Mouse (Mus musculus) forebrain, embryonic 16.5 days (tissue): ENCODE data around the gene Sdccag8. TPM values are rescaled to one million over a fixed set of nuclear protein-coding genes. Genes with fewer than 3 reads are reported as not detected.

Source experiments
- ATAC-seq: fragments of 200-750 bp; cut with Nextera tagmentation; 2 replicates; pipeline ENCODE4 v1.8.0; 2017; ENCODE audit warnings: mild to moderate bottlenecking, moderate library complexity
- H3K27ac ChIP-seq: fragments of 300-500 bp; sonication (generic); 2 replicates; pipeline ENCODE4 v1.5.1; 2014; ENCODE audit warnings: low read length, control low read depth
- H3K27me3 ChIP-seq: fragments of 300-500 bp; sonication (generic); replicated peaks from 2 replicates; pipeline ENCODE4 v1.6.1; 2014; ENCODE audit warnings: low read length; ENCODE audit not compliant: control insufficient read depth, insufficient read depth
- H3K36me3 ChIP-seq: fragments of 300-500 bp; sonication (generic); 2 replicates; pipeline ENCODE4 v1.6.1; 2014; ENCODE audit not compliant: control insufficient read depth, insufficient read depth
- H3K4me1 ChIP-seq: fragments of 300-500 bp; sonication (generic); replicated peaks from 2 replicates; pipeline ENCODE4 v1.6.1; 2014; ENCODE audit warnings: low read length; ENCODE audit not compliant: control insufficient read depth, insufficient read depth
- H3K4me2 ChIP-seq: fragments of 300-500 bp; sonication (generic); 2 replicates; pipeline ENCODE4 v1.6.1; 2014; ENCODE audit warnings: mild to moderate bottlenecking, low read length, control low read depth
- H3K4me3 ChIP-seq: fragments of 300-500 bp; sonication (generic); replicated peaks from 2 replicates; pipeline ENCODE4 v1.5.1; 2014; ENCODE audit warnings: mild to moderate bottlenecking, low read length, control low read depth
- H3K9ac ChIP-seq: fragments of 300-500 bp; sonication (generic); replicated peaks from 2 replicates; pipeline ENCODE4 v1.6.1; 2014; ENCODE audit warnings: low read depth, low read length, control low read depth
- H3K9me3 ChIP-seq: fragments of 300-500 bp; sonication (generic); 2 replicates; pipeline ENCODE4 v1.6.1; 2016; ENCODE audit warnings: low read length; ENCODE audit not compliant: control insufficient read depth
- WGBS: fragments of 180-500 bp; shearing (Covaris S2); extraction: QIAGEN DNeasy Blood & Tissue Kit; methylation state at CpG from one replicate; pipeline ENCODE4 v1.1.7; 2014; 5-methylcytosine and 5-hydroxymethylcytosine counted together
- polyA plus RNA-seq: library from polyadenylated mRNA; unstranded; fragments of >200 nt; fragmentation: Nextera tagmentation; extraction: Ambion mirVana; gene quantifications from 2 replicates; pipeline ENCODE4 v1.2.1, GENCODE M21; 2015

Gene Sdccag8
- polyA plus RNA-seq, result 33.9 and 34.0 TPM in 2 replicates

DNA sequence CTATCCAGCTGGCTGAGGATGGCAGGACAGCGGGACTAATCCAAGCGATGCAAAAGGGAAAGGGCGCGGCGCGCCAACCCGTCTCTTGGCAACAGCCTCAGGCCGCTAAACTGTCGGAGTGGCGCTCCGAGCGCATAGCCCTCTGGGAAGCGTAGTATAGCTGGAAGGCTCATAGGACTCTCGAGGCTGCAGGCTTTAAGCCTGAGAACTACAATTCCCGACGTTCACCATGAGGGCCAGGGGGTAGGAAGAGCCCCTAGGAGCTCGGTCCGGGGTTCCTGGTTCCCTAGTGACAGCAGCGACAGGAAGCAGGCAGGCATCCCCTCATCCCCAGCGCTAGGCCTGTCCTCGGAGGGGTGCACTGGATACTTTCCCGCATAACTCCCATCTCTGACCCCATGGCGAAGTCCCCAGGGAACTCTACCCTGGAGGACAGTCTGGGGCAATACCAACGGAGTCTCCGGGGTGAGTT, at the start of gene Sdccag8:
Gene Sdccag8 (plus strand): TSS at position 70 of the 472 bp plus-strand sequence.
- no peaks in the 10 kb centered on the region for H3K9me3 ChIP-seq
- peak within 1 kb of the TSS; percentile 100 for H3K27ac ChIP-seq
- H3K9ac ChIP-seq, result peak within 1 kb of the TSS; percentile 100
- no peaks in the 10 kb centered on the region for H3K36me3 ChIP-seq
- H3K4me1 ChIP-seq, result peaks cover 19% of the 10 kb centered on the region
- H3K4me3 ChIP-seq, result peak within 1 kb of the TSS; percentile 73
- 0% methylated on average over 25 of the region's 25 CpGs for WGBS
- H3K4me2 ChIP-seq, result peak within 1 kb of the TSS; percentile 68
- peak; percentile 97 for ATAC-seq
- no peaks in the 10 kb centered on the region for H3K27me3 ChIP-seq

DNA sequence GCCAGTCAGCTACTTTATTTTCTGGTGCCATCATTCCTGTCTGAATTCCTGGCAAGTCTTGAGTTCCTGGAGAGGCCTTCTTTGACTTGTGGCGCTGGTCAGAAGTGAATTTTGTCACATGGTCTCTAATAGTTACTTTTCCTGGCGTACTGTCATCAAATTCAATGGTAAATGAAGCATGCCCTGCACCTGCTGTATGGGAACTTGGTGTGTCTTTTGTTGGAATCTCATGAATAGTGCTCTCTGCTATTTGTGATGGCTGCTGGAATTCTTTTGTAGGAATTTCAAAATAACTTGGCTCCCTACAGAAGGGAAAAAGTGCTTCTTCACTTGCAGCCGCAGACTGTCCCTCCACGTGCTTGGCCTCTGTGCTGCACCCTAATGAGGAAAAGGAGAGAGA, 39.9 kb upstream of the Sdccag8 start:
- no peaks in the 10 kb centered on the region for H3K27me3 ChIP-seq
- no peak overlapping the region for H3K9ac ChIP-seq
- H3K9me3 ChIP-seq, result no peaks in the 10 kb centered on the region
- no peak overlapping the region for H3K4me2 ChIP-seq
- no peak overlapping the region for H3K4me3 ChIP-seq
- peaks cover 23% of the 10 kb centered on the region for H3K36me3 ChIP-seq
- WGBS, result 36% methylated on average over 4 of the region's 4 CpGs
- no peak overlapping the region for H3K27ac ChIP-seq
- H3K4me1 ChIP-seq, result no peaks in the 10 kb centered on the region
- ATAC-seq, result no peak

DNA sequence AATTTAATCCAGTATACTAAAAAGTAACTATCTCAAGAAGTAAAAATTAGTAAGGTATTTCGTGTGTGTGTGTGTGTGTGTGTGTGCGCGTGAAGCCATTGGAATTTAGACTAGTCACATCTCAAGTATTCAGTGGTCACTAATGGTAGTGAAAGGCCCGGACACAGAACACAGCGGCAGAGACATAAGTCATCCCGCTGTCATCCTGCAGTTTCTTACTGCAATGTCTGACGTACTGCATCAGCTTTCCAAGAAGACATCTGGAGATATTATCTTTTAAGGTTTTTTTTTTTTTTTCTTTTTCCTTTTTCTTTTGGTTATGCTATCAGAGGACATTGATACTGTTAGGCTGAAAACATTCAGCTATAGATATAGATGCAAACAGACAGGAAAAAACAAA, 25.1 kb upstream of the Sdccag8 start:
- Histone ChIP-seq H3K9ac (no peak overlapping the region), H3K36me3 (peaks cover 10% of the 10 kb centered on the region; the same call in 1 of the 2 replicates), H3K9me3 (no peaks in the 10 kb centered on the region), H3K4me1 (peaks cover 6% of the 10 kb centered on the region), H3K4me2 (no peak overlapping the region), H3K27ac (no peak overlapping the region), H3K4me3 (no peak overlapping the region), H3K27me3 (no peaks in the 10 kb centered on the region)
- no peak for ATAC-seq
- 92% methylated on average over 7 of the region's 7 CpGs for WGBS

DNA sequence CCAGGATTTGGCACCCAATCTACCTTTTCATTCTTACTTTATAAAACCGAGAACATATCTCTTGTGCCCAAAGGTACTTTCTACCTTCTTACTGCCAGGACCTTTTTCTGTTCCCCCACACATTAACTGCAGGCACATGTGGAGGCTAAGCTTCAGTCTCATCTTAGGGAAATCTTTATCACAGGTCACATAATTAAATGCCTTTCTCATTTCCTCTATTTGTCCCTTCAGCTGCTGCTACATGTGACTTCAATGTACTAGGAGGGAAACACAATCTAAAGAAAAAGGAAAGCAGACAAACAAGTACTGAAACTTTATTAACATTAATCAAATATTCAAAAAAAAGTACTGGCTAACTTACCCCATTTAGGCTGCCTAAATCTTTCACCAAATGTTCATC, 22.3 kb upstream of the Sdccag8 start:
- Histone ChIP-seq H3K36me3 (peaks cover 10% of the 10 kb centered on the region; the same call in 1 of the 2 replicates), H3K4me2 (no peak overlapping the region), H3K4me1 (peaks cover 9% of the 10 kb centered on the region), H3K9ac (no peak overlapping the region), H3K27me3 (no peaks in the 10 kb centered on the region), H3K9me3 (no peaks in the 10 kb centered on the region), H3K4me3 (no peak overlapping the region), H3K27ac (no peak overlapping the region)
- no peak for ATAC-seq
- WGBS, result 96% methylated on average over 1 of the region's 1 CpGs

DNA sequence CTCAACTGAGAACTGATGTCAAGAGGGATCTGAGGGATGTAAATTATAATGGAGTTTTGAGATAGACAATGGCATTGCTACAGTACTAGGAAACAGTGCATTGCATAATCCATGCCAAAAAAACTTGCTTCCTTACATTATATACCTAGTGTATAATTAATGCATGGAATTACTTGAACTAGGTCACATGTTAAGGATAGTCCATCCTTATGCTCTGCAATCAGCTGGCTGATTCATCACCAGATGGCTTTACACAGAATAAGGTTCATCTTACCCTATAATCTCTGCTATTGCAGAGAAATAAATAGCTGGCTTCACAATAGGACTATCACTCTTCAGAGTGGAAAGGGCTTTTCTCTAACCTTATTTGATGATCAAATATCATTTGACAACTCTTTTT, 15.8 kb upstream of the Sdccag8 start:
- Histone ChIP-seq H3K27ac (no peak overlapping the region), H3K9me3 (no peaks in the 10 kb centered on the region), H3K9ac (no peak overlapping the region), H3K36me3 (no peaks in the 10 kb centered on the region), H3K4me3 (no peak overlapping the region), H3K4me2 (no peak overlapping the region), H3K27me3 (no peaks in the 10 kb centered on the region), H3K4me1 (peaks cover 19% of the 10 kb centered on the region)
- ATAC-seq, result no peak

DNA sequence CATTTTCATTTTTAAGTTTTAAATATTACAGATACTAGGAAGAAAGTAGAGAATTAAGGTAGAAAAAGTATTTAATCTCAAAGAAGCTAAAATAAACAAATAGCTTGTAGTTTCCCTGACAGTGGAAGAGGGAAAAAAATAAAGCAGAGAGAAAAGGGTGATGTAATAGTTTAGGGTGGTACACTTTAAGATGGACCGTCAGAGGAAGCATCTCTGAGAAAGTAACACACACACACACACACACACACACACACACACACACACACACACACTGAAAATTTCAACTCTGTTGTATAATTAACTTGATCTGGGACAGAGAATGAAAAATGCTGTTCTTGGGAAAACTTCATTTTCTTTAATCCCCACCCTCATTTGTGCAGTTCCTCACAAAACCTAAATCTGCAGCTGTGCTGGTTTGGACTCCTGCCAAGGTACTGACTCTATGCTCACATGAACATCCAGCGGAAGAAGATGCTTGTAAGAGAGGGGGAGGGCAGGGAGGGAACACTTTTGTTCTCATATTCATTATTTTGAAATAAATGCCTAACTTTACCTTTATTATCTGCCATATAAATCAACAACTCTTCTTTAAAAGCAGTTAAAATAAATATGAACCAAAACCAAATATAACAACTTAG, 13.6 kb upstream of the Sdccag8 start:
- H3K4me1 ChIP-seq, result peaks cover 10% of the 10 kb centered on the region
- 0% methylated on average over 2 of the region's 2 CpGs for WGBS

DNA sequence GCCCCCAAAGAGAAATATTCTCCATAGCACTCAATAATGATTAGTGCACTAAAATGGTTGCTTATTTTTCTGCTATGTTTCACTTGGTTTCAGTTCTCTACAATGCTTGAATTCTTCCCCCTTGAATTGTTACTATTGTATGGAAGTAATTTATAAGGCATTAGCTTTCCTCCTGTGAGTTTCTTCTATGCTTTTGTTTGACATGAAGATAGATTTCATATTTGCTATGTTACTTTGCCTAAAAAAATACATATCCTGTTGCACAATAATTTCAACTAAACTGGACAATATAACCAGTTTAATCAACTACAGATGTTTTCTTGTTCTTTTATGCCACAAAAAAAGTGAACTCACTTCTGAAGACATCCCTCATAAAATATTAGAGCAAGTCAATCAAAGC, 4.3 kb upstream of the Sdccag8 start:
- no peaks in the 10 kb centered on the region for H3K27me3 ChIP-seq
- H3K9me3 ChIP-seq, result no peaks in the 10 kb centered on the region
- no peak overlapping the region for H3K9ac ChIP-seq
- no peaks in the 10 kb centered on the region for H3K36me3 ChIP-seq
- no peak overlapping the region for H3K4me3 ChIP-seq
- no peak overlapping the region for H3K4me2 ChIP-seq
- H3K4me1 ChIP-seq, result peaks cover 25% of the 10 kb centered on the region
- ATAC-seq, result no peak
- no peak overlapping the region for H3K27ac ChIP-seq

More for the DNA sequence above, 13.6 kb upstream of the Sdccag8 start:
- Histone ChIP-seq H3K27me3 (no peaks in the 10 kb centered on the region), H3K4me2 (no peak overlapping the region), H3K9me3 (no peaks in the 10 kb centered on the region), H3K9ac (no peak overlapping the region), H3K36me3 (no peaks in the 10 kb centered on the region), H3K27ac (no peak overlapping the region), H3K4me3 (no peak overlapping the region)
- ATAC-seq, result peak; percentile 78

DNA sequence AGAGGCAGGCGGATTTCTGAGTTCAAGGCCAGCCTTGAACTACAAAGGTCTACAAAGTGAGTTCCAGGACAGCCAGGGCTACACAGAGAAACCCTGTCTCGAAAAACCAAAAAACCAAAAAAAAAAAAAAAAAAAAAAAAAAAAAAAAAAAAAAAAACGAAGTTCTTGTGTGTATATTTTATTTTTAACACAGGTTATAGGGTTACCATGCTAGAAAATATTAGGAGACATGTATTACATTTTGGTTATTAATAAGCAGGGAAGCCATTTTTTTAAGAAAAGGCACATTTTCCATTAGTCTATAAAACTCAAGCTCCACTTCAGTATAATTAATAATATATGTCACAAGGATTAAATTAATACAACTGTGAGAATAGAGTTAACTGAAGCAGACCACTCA, 2.6 kb upstream of the Sdccag8 start:
- H3K4me3 ChIP-seq, result peak overlapping the region; percentile 73
- no peak overlapping the region for H3K27ac ChIP-seq
- ATAC-seq, result no peak
- H3K9ac ChIP-seq, result no peak overlapping the region
- H3K27me3 ChIP-seq, result no peaks in the 10 kb centered on the region
- H3K4me1 ChIP-seq, result peaks cover 26% of the 10 kb centered on the region
- no peaks in the 10 kb centered on the region for H3K36me3 ChIP-seq
- no peaks in the 10 kb centered on the region for H3K9me3 ChIP-seq
- H3K4me2 ChIP-seq, result peak overlapping the region; percentile 50
- WGBS, result 76% methylated on average over 3 of the region's 3 CpGs

DNA sequence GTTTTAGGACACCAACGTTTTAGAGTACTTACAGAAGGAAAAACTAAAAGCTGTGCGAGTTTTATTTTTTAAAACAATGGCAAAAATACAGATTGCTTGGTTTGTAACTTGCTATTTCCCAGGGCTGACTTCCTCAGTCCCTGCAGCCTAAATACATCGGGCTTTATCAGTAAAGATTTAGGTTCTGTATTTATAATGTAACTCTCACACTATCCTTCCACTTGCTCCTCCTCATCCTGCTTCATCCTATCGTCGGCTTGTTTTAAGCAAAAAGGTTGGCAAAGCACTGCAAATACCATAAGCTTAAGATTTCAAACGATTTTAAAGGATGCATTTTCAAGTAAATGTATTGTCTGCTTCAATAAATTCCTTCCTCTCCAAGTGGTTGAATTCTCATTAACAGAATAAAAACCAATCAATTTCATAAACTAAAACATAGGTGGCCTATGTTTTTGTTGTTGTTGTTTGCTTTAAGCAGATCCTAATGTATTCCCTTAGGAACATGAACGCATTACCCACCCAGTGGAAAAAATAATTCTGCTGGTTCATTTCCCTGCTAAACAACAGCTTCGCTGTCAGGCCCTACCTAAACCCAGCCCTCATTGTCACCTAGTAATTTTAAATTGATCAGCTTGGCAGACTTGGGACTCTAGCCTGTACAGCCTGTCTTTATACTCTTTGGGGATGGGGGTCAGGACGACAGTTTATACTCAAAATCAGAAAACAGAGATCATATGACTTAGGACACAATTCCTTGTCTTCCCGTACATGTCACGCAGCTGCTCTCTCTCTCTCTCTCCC, 1.8 kb upstream of the Sdccag8 start:
- Histone ChIP-seq H3K4me2 (peak overlapping the region; percentile 50), H3K9me3 (no peaks in the 10 kb centered on the region), H3K4me1 (peaks cover 25% of the 10 kb centered on the region), H3K4me3 (peak overlapping the region; percentile 73), H3K27ac (peak overlapping the region; percentile 100), H3K27me3 (no peaks in the 10 kb centered on the region), H3K36me3 (no peaks in the 10 kb centered on the region), H3K9ac (peak overlapping the region; percentile 100)
- ATAC-seq, result no peak
- WGBS, result 12% methylated on average over 11 of the region's 11 CpGs
